Mouse (Mus musculus): ENCODE data around the gene Cnot6.

GRCm38 (mm10) chr11:49710664-49711063, 1.9 kb downstream of the Cnot6 start:
- TF ChIP-seq CTCF (IDR thresholded peaks at IDR 0.05) (no peak), EP300 (IDR thresholded peaks at IDR 0.05) (no peak)
